Mouse (Mus musculus): ENCODE measurements around the gene Atg9a. TPM values are rescaled to one million over a fixed set of nuclear protein-coding genes. Genes with fewer than 3 reads are reported as not detected.

Gene Atg9a
- polyA plus RNA-seq, 1 experiment from 2014 or later = 37.7 TPM

- H3K9ac ChIP-seq = no peak overlapping the region
- H3K27ac ChIP-seq (replicated peaks) = no peak overlapping the region
- no peak overlapping the region for H3K4me2 ChIP-seq (replicated peaks)
- ATAC-seq (ENCODE audit: insufficient number of reproducible peaks, low FRiP score, low TSS enrichment, low read depth) = no peak
- H3K4me1 ChIP-seq = peaks cover 24% of the 10 kb centered on the region
- WGBS = 94% methylated on average over 2 of the region's 2 CpGs
- peaks cover 52% of the 10 kb centered on the region for H3K36me3 ChIP-seq
- no peaks in the 10 kb centered on the region for H3K27me3 ChIP-seq
- no peak overlapping the region for H3K4me3 ChIP-seq (replicated peaks)
- H3K9me3 ChIP-seq (replicated peaks) = no peaks in the 10 kb centered on the region
These were observed 53.5 kb downstream of the Atg9a start for GRCm38 (mm10) chr1:75138448-75138847.

- Histone ChIP-seq H3K27me3 (no peaks in the 10 kb centered on the region), H3K36me3 (peaks cover 52% of the 10 kb centered on the region), H3K4me2 (replicated peaks) (no peak overlapping the region), H3K27ac (replicated peaks) (no peak overlapping the region), H3K4me3 (replicated peaks) (no peak overlapping the region), H3K9ac (no peak overlapping the region), H3K4me1 (peaks cover 23% of the 10 kb centered on the region), H3K9me3 (replicated peaks) (no peaks in the 10 kb centered on the region)
- ATAC-seq (ENCODE audit: insufficient number of reproducible peaks, low FRiP score, low TSS enrichment, low read depth) = no peak
- WGBS = 72% methylated on average over 3 of the region's 3 CpGs
These were observed 55.3 kb downstream of the Atg9a start for GRCm38 (mm10) chr1:75136730-75137129.

GRCm38 (mm10) chr1:75136293-75136692 is 55.7 kb downstream of the Atg9a start:
- Histone ChIP-seq H3K4me1 (peaks cover 23% of the 10 kb centered on the region), H3K9ac (no peak overlapping the region), H3K9me3 (replicated peaks) (no peaks in the 10 kb centered on the region), H3K4me2 (replicated peaks) (no peak overlapping the region), H3K27me3 (no peaks in the 10 kb centered on the region), H3K36me3 (peaks cover 52% of the 10 kb centered on the region), H3K4me3 (replicated peaks) (no peak overlapping the region), H3K27ac (replicated peaks) (no peak overlapping the region)
- WGBS = 87% methylated on average over 6 of the region's 6 CpGs
- no peak for ATAC-seq (ENCODE audit: insufficient number of reproducible peaks, low FRiP score, low TSS enrichment, low read depth)

GRCm38 (mm10) chr1:75133421-75134207 is 58.4 kb downstream of the Atg9a start, which contains the start of gene Slc23a3:
Gene Slc23a3 (minus strand): TSS chr1:75133890.
- Histone ChIP-seq H3K9ac (no peak within 1 kb of the TSS), H3K9me3 (replicated peaks) (no peaks in the 10 kb centered on the region), H3K27ac (replicated peaks) (no peak within 1 kb of the TSS), H3K4me3 (replicated peaks) (no peak within 1 kb of the TSS), H3K27me3 (no peaks in the 10 kb centered on the region), H3K4me2 (replicated peaks) (no peak within 1 kb of the TSS), H3K4me1 (0 out of 2 replicates have a peak, but pooled peaks cover 4% of the 10 kb centered on the region), H3K36me3 (peaks cover 40% of the 10 kb centered on the region)
- ATAC-seq (ENCODE audit: insufficient number of reproducible peaks, low FRiP score, low TSS enrichment, low read depth) = no peak
- 54% methylated on average over 12 of the region's 12 CpGs for WGBS

Small RNAs within 50 kb of the gene (microRNA-seq; reads per million reads assigned to microRNA genes)
- gene Gm27943 (ENCODE audit: borderline number of aligned reads) = not detected

Other genes starting within 250 kb of the Atg9a start
- 1.6 and 1.7 TPM in 2 replicates for gene Ihh, start 240.5 kb downstream of the Atg9a start, polyA plus RNA-seq (2015; fragmentation: Nextera tagmentation; extraction: Ambion mirVana)
- gene Nhej1, start 67.0 kb downstream of the Atg9a start, polyA plus RNA-seq (2015; fragmentation: Nextera tagmentation; extraction: Ambion mirVana) = 9.6 and 9.9 TPM in 2 replicates
- 0.32 and 0.37 TPM in 2 replicates for gene Slc23a3, start 58.3 kb downstream of the Atg9a start, polyA plus RNA-seq (2015; fragmentation: Nextera tagmentation; extraction: Ambion mirVana)
- gene Cnppd1, start 49.5 kb downstream of the Atg9a start, polyA plus RNA-seq (2015; fragmentation: Nextera tagmentation; extraction: Ambion mirVana) = 45.3 TPM in 2 replicates
- 53.8 and 54.2 TPM in 2 replicates for gene Retreg2, start 49.4 kb downstream of the Atg9a start, polyA plus RNA-seq (2015; fragmentation: Nextera tagmentation; extraction: Ambion mirVana)
- gene Zfand2b, start 23.6 kb downstream of the Atg9a start, polyA plus RNA-seq (2015; fragmentation: Nextera tagmentation; extraction: Ambion mirVana) = 46.5 and 51.2 TPM in 2 replicates
- 20.7 and 23.3 TPM in 2 replicates for gene Abcb6, start 11.8 kb downstream of the Atg9a start, polyA plus RNA-seq (2015; fragmentation: Nextera tagmentation; extraction: Ambion mirVana)
- 27.9 and 30.2 TPM in 2 replicates for gene Ankzf1, start within 50 bp of the Atg9a start, polyA plus RNA-seq (2015; fragmentation: Nextera tagmentation; extraction: Ambion mirVana)
- 18.2 and 25.1 TPM in 2 replicates for gene Glb1l, start 18.6 kb upstream of the Atg9a start, polyA plus RNA-seq (2015; fragmentation: Nextera tagmentation; extraction: Ambion mirVana)
- 121 and 138 TPM in 2 replicates for gene Stk16, start 18.6 kb upstream of the Atg9a start, polyA plus RNA-seq (2015; fragmentation: Nextera tagmentation; extraction: Ambion mirVana)
- gene Tuba4a, start 27.7 kb upstream of the Atg9a start, polyA plus RNA-seq (2015; fragmentation: Nextera tagmentation; extraction: Ambion mirVana) = 94.8 and 98.3 TPM in 2 replicates
- gene A630095N17Rik, start 39.9 kb upstream of the Atg9a start, polyA plus RNA-seq (2015; fragmentation: Nextera tagmentation; extraction: Ambion mirVana) = not detected in 2 replicates
- 47.9 and 51.3 TPM in 2 replicates for gene Dnajb2, start 44.2 kb upstream of the Atg9a start, polyA plus RNA-seq (2015; fragmentation: Nextera tagmentation; extraction: Ambion mirVana)
- gene Ptprn, start 72.3 kb upstream of the Atg9a start, polyA plus RNA-seq (2015; fragmentation: Nextera tagmentation; extraction: Ambion mirVana) = 0.41 and 1.0 TPM in 2 replicates
- gene Resp18, start 86.2 kb upstream of the Atg9a start, polyA plus RNA-seq (2015; fragmentation: Nextera tagmentation; extraction: Ambion mirVana) = 0.39 and 0.68 TPM in 2 replicates
- 113 and 115 TPM in 2 replicates for gene Dnpep, start 125.8 kb upstream of the Atg9a start, polyA plus RNA-seq (2015; fragmentation: Nextera tagmentation; extraction: Ambion mirVana)
- gene Des, start 168.1 kb upstream of the Atg9a start, polyA plus RNA-seq (2015; fragmentation: Nextera tagmentation; extraction: Ambion mirVana) = 112 and 140 TPM in 2 replicates
- gene Speg, start 183.1 kb upstream of the Atg9a start, polyA plus RNA-seq (2015; fragmentation: Nextera tagmentation; extraction: Ambion mirVana) = 16.5 and 18.6 TPM in 2 replicates
- gene Gmppa, start 243.7 kb upstream of the Atg9a start, polyA plus RNA-seq (2015; fragmentation: Nextera tagmentation; extraction: Ambion mirVana) = 103 and 104 TPM in 2 replicates

Measured in embryonic facial prominence, embryonic 15.5 days (tissue).